Mouse (Mus musculus) forebrain, embryonic 13.5 days (tissue): Measurements from ENCODE around the gene Ly6g6d. TPM values are rescaled to one million over a fixed set of nuclear protein-coding genes. Genes with fewer than 3 reads are reported as not detected.

Source experiments
- ATAC-seq: fragments of 200-750 bp; cut with Nextera tagmentation; 2 replicates; pipeline ENCODE4 v1.8.0; 2017
- H3K27ac ChIP-seq: fragments of 300-500 bp; sonication (generic); 2 replicates; pipeline ENCODE4 v1.5.1; 2015; ENCODE audit warnings: inconsistent platforms, mild to moderate bottlenecking, moderate library complexity
- H3K27me3 ChIP-seq: fragments of 300-500 bp; sonication (generic); 2 replicates; pipeline ENCODE4 v1.6.1; 2015; ENCODE audit warnings: mild to moderate bottlenecking, inconsistent platforms
- H3K36me3 ChIP-seq: fragments of 300-500 bp; sonication (generic); 2 replicates; pipeline ENCODE4 v1.6.1; 2015; ENCODE audit warnings: mild to moderate bottlenecking, inconsistent platforms; ENCODE audit not compliant: poor library complexity, severe bottlenecking
- H3K4me1 ChIP-seq: fragments of 300-500 bp; sonication (generic); 2 replicates; pipeline ENCODE4 v1.6.1; 2015; ENCODE audit warnings: inconsistent platforms
- H3K4me2 ChIP-seq: fragments of 300-500 bp; sonication (generic); 2 replicates; pipeline ENCODE4 v1.6.1; 2015; ENCODE audit warnings: inconsistent platforms, mild to moderate bottlenecking, moderate library complexity
- H3K4me3 ChIP-seq: fragments of 300-500 bp; sonication (generic); 2 replicates; pipeline ENCODE4 v1.5.1; 2015; ENCODE audit warnings: mild to moderate bottlenecking, inconsistent platforms
- H3K9ac ChIP-seq: fragments of 300-500 bp; sonication (generic); 2 replicates; pipeline ENCODE4 v1.6.1; 2015; ENCODE audit warnings: mild to moderate bottlenecking, inconsistent platforms
- H3K9me3 ChIP-seq: fragments of 300-500 bp; sonication (generic); replicated peaks from 2 replicates; pipeline ENCODE4 v1.6.1; 2016; ENCODE audit warnings: inconsistent platforms
- WGBS: fragments of 180-500 bp; shearing (Covaris S2); methylation state at CpG from one replicate; pipeline ENCODE4 v1.1.7; 2015; 5-methylcytosine and 5-hydroxymethylcytosine counted together
- polyA plus RNA-seq: library from polyadenylated mRNA; unstranded; fragments of >200 nt; fragmentation: Nextera tagmentation; extraction: Ambion mirVana; gene quantifications from 2 replicates; pipeline ENCODE4 v1.2.1, GENCODE M21; 2015

Ly6g6d gene
- polyA plus RNA-seq, 1 experiment from 2014 or later = 0.58 TPM

GRCm38 (mm10) chr17:35050126-35050750 lies 27.6 kb downstream of the Ly6g6d start:
- Histone ChIP-seq H3K4me2 (peak overlapping the region; percentile 72), H3K9me3 (no peaks in the 10 kb centered on the region), H3K36me3 (peaks cover 26% of the 10 kb centered on the region), H3K27ac (peak overlapping the region; percentile 90), H3K4me1 (peaks cover 56% of the 10 kb centered on the region), H3K9ac (peak overlapping the region; percentile 80), H3K4me3 (peak overlapping the region; percentile 48), H3K27me3 (no peaks in the 10 kb centered on the region)
- ATAC-seq = no peak
- WGBS = 1% methylated on average over 27 of the region's 27 CpGs

DNA sequence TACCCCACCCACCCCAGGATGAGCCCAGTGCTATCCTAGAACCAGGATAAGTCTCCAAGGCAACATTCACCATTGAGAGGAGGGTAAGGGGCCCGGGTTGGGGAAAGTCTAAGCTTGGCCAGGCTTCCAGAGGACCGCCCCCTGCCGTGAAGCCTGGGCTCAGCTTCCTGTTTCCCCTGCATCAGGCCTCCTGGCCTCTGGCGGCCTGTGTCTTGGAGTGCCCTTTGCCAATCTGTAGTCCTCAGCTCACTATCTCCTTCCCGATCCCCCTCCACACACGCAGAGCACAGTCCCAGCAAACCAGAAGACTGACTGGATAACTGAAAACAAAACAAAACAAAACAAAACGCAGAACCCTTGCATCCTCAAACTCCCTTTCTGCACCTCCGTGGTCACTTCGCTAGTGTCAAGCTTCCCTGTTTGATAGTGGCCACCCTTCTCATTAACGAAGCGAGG lies 28.3 kb downstream of the Ly6g6d start, which contains the start of gene Clic1:
Gene Clic1 (plus strand): TSS at position 406 of the 456 bp plus-strand sequence.
- H3K9ac ChIP-seq = peak within 1 kb of the TSS; percentile 80
- H3K4me2 ChIP-seq = peak within 1 kb of the TSS; percentile 72
- under 1% methylated on average over 11 of the region's 11 CpGs for WGBS
- peak within 1 kb of the TSS; percentile 90 for H3K27ac ChIP-seq
- H3K4me3 ChIP-seq = peak within 1 kb of the TSS; percentile 48
- no peaks in the 10 kb centered on the region for H3K9me3 ChIP-seq
- 0 out of 2 replicates have a peak, but pooled peaks have one; percentile 2 for ATAC-seq
- no peaks in the 10 kb centered on the region for H3K27me3 ChIP-seq
- peaks cover 22% of the 10 kb centered on the region for H3K36me3 ChIP-seq
- H3K4me1 ChIP-seq = peaks cover 56% of the 10 kb centered on the region

- ATAC-seq = no peak
- Histone ChIP-seq H3K4me1 (peaks cover 56% of the 10 kb centered on the region), H3K4me3 (no peak overlapping the region)
Measured at GRCm38 (mm10) chr17:35048932-35049440, 28.9 kb downstream of the Ly6g6d start.

GRCm38 (mm10) chr17:35048149-35048931 lies 29.5 kb downstream of the Ly6g6d start:
- H3K4me2 ChIP-seq = 0 out of 2 replicates have a peak overlapping the region, but pooled peaks have one; percentile 7
- 47% methylated on average over 11 of the region's 11 CpGs for WGBS
- H3K9me3 ChIP-seq = no peaks in the 10 kb centered on the region
- no peaks in the 10 kb centered on the region for H3K27me3 ChIP-seq
- peaks cover 11% of the 10 kb centered on the region for H3K36me3 ChIP-seq
- H3K9ac ChIP-seq = no peak overlapping the region
- peak overlapping the region; percentile 35 for H3K27ac ChIP-seq
- H3K4me1 ChIP-seq = peaks cover 56% of the 10 kb centered on the region
- no peak for ATAC-seq
- H3K4me3 ChIP-seq = no peak overlapping the region

More at GRCm38 (mm10) chr17:35048932-35049440, 28.9 kb downstream of the Ly6g6d start:
- peak overlapping the region; percentile 90; the same call in 1 of the 2 replicates for H3K27ac ChIP-seq
- H3K27me3 ChIP-seq = no peaks in the 10 kb centered on the region
- H3K36me3 ChIP-seq = peaks cover 17% of the 10 kb centered on the region
- H3K9ac ChIP-seq = no peak overlapping the region
- no peaks in the 10 kb centered on the region for H3K9me3 ChIP-seq
- H3K4me2 ChIP-seq = peak overlapping the region; percentile 72
- WGBS = 80% methylated on average over 5 of the region's 5 CpGs

GRCm38 (mm10) chr17:35047688-35048087 lies 30.2 kb downstream of the Ly6g6d start:
- ATAC-seq = no peak
- Histone ChIP-seq H3K4me1 (peaks cover 56% of the 10 kb centered on the region), H3K9me3 (no peaks in the 10 kb centered on the region), H3K27me3 (no peaks in the 10 kb centered on the region), H3K9ac (no peak overlapping the region), H3K27ac (peak overlapping the region; percentile 35), H3K36me3 (peaks cover 5% of the 10 kb centered on the region), H3K4me2 (0 out of 2 replicates have a peak overlapping the region, but pooled peaks have one; percentile 7), H3K4me3 (no peak overlapping the region)
- 61% methylated on average over 1 of the region's 1 CpGs for WGBS

DNA sequence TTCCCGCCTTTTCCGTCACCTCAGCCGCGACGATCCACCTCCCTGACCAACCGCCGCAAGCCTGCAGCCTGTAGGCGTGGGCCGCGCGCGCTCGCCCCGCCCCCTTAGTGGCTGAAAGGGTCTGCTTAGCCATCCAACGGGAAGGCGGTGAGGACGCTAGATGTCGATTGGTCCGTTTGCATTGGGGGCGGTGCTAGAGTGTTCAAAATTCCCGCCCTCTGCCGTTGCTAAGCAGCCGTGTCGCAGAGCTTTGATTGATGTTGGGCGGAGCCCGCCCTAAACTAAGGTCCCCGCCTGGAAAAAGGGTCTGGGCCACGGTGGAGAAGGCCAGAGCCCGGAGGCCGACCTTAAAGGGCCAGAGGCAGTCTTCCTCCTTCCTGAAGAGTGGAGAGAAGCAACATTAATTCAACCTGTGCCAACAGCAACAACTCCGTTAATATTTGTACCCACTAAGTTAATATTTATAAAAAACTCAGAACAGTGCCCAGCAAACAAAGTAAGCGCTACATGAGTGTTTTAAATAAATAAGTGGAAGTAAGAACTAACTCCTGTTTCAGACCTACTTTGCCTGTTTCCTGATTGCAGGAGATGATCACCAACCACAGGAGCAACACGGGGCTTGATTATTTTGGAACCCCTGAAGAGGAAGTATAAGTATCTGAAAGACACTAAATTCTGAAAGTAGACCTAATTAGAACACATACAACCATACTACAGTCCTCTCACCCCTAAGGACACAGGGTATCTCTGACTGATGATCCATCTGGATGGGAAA lies 31.0 kb downstream of the Ly6g6d start, which contains the start of gene Msh5:
Gene Msh5 (minus strand): TSS at position 65 of the 775 bp plus-strand sequence.
- Histone ChIP-seq H3K4me2 (peak within 1 kb of the TSS; percentile 97), H3K27ac (peak within 1 kb of the TSS; percentile 80), H3K36me3 (no peaks in the 10 kb centered on the region), H3K27me3 (no peaks in the 10 kb centered on the region), H3K9ac (peak within 1 kb of the TSS; percentile 88), H3K9me3 (no peaks in the 10 kb centered on the region), H3K4me3 (peak within 1 kb of the TSS; percentile 57), H3K4me1 (peaks cover 49% of the 10 kb centered on the region)
- peak; percentile 98 for ATAC-seq
- 3% methylated on average over 33 of the region's 33 CpGs for WGBS

DNA sequence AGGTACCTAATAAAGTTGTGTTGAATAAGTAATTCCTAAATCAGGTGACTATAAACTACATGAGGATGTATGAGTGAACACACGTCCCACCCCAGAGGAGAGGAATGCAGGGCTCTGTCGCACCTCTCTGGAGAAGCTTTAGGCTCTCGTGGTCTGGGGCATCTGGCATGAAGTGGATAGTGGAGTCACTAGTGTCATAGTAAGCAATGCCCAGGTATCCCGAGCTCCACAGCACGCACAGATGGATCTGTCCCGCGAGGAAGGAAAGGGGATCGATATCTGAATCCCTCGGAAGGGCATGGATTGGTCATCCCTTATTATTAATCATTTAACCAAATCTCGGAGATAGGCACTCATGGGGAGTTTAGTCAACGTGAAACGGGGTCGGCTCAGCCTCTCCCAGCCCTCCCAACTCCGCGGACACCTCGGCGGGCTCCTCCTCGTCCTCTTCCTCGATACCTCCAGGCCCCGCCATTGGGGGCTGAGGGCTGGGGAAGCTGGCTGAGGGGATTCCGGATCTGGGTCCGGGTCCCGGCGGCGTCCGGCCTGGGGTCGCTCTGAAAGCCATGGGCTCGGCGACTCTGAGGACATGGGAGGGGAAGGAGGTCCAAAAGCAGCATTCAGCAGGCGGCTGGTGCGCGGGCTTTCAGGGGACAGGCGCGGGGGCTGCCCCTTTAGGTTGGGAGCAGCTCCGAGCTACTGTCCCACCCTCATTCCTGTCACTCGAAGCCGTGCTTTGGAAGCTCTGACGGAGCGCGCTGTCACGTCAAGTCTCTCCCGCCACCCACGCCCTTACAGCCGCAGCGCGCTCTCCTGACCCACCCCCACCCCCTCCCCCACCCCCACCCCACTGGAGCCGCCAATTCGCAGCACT lies 31.8 kb downstream of the Ly6g6d start:
- WGBS = 8% methylated on average over 37 of the region's 48 CpGs
- ATAC-seq = peak; percentile 80
- Histone ChIP-seq H3K36me3 (no peaks in the 10 kb centered on the region), H3K4me1 (peaks cover 41% of the 10 kb centered on the region), H3K4me2 (peak overlapping the region; percentile 97), H3K9ac (peak overlapping the region; percentile 88), H3K9me3 (no peaks in the 10 kb centered on the region), H3K4me3 (peak overlapping the region; percentile 57), H3K27ac (peak overlapping the region; percentile 80), H3K27me3 (no peaks in the 10 kb centered on the region)

DNA sequence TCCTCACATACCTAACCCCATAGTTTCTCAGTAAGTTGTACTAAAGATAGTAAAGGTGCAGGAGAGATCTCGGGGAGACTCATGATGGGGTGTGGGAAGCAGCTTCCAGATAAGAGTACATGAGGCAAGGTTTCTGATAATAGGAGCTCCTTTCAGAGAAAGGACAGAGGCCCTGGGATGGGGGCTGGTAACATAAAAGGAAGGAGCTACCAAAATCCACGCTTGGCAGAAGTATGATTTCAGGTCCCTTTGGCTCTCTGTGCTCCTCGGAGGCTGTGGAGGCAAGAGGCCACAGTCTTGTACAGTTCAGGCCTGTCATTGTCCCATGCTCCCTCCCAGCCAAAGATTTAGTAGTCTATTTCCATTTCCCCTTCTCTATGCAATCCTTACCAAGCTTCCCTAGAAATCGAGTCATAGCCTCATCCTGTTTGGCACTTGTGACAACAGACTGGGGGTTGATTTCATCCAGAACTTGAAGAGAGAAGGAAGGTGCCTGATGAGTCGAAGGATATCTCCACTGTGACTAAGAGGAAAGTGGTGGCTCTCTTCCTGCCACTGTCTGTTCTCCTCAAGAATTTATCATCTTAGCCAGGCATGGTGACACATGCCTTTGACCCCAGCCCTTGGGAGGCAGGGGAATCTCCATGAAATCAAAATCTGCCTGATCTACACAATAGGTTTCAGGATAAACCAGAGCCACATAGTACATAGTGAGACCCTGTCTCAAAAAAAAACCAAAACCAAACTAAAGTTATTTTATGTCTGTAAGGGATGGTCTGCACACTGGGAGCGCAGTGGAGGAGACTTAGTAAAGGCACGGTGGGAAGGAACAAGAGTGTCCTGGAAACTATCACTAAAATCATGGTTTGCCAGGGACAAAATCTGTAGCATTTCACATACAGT lies 32.7 kb downstream of the Ly6g6d start:
- H3K9me3 ChIP-seq = no peaks in the 10 kb centered on the region
- 87% methylated on average over 7 of the region's 7 CpGs for WGBS
- peaks cover 40% of the 10 kb centered on the region for H3K4me1 ChIP-seq
- H3K27me3 ChIP-seq = no peaks in the 10 kb centered on the region
- no peak overlapping the region for H3K27ac ChIP-seq
- H3K4me3 ChIP-seq = peak overlapping the region; percentile 57
- H3K4me2 ChIP-seq = peak overlapping the region; percentile 97
- no peak for ATAC-seq
- H3K36me3 ChIP-seq = no peaks in the 10 kb centered on the region
- H3K9ac ChIP-seq = peak overlapping the region; percentile 88

- ATAC-seq = no peak
- Histone ChIP-seq H3K4me1 (peaks cover 26% of the 10 kb centered on the region), H3K4me3 (no peak overlapping the region), H3K9me3 (no peaks in the 10 kb centered on the region), H3K4me2 (no peak overlapping the region), H3K9ac (no peak overlapping the region), H3K27ac (no peak overlapping the region), H3K36me3 (no peaks in the 10 kb centered on the region), H3K27me3 (no peaks in the 10 kb centered on the region)
- WGBS = 92% methylated on average over 4 of the region's 4 CpGs
Measured at GRCm38 (mm10) chr17:35043794-35044193, 34.1 kb downstream of the Ly6g6d start.
